Mouse (Mus musculus) urinary bladder, postnatal 10 days (tissue): ENCODE measurements around the gene Erf.
A peak's percentile ranks its signal among the peaks of the same experiment; 100 is the strongest.

Experiments used
- DNase-seq: peaks from one replicate; pipeline ENCODE4 v3.0.0; 2022; ENCODE audit warnings: low spot score

The Erf gene

DNA sequence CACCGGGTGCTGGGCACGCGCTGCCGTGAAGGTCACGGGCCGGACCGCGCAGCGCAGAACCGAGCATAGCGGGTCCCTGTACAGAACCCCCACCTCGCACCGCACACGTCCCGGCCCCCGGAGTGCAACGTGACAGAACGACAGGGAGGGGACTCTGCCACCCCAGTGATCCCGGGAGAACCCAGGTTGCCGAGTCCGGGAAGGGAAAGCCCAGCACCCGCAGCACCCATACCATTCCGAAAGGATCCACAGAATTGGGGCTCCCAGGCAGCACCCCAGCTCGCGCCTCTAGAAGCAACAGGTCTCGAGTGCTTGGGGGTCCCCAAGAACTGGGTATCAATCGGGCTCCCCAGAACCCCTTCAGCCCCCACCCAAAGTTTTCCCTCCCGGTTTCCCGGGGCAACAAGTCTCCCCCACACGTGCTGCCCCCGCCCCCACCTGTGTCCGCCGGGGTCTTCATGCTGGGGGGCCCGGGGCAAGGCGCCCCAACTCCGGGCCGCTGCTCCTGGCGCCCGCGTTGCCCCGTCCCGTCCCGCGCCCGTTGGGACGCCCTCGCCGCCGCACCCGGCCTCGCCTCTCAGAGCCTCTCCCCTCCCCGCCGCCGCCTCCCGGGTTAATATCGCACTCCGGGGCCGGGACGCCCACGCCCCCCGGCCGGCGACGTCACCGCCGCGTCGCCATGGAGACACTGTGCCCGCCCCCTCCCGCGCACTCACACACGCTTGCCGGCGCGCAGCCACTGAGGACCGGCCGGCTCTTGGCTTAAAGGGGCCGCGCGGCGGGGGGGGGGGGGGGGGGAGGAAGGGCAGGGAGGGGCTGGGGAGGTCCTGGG, at the start of gene Erf:
Gene Erf, minus strand, starts transcription at position 621 of the 832 bp plus-strand sequence.
- DNase-seq: peak; percentile 91

- no peak for DNase-seq
These were observed 47.1 kb upstream of the Erf start, which contains the start of gene Pafah1b3 for GRCm38 (mm10) chr7:25297454-25298325. TSS of gene Pafah1b3 (minus strand) at chr7:25297986.

- no peak for DNase-seq
These were observed 46.4 kb upstream of the Erf start for GRCm38 (mm10) chr7:25296945-25297453.

- DNase-seq: no peak
These were observed 44.6 kb upstream of the Erf start for GRCm38 (mm10) chr7:25294960-25295722.

GRCm38 (mm10) chr7:25294495-25294894, 43.9 kb upstream of the Erf start:
- DNase-seq: no peak

DNA sequence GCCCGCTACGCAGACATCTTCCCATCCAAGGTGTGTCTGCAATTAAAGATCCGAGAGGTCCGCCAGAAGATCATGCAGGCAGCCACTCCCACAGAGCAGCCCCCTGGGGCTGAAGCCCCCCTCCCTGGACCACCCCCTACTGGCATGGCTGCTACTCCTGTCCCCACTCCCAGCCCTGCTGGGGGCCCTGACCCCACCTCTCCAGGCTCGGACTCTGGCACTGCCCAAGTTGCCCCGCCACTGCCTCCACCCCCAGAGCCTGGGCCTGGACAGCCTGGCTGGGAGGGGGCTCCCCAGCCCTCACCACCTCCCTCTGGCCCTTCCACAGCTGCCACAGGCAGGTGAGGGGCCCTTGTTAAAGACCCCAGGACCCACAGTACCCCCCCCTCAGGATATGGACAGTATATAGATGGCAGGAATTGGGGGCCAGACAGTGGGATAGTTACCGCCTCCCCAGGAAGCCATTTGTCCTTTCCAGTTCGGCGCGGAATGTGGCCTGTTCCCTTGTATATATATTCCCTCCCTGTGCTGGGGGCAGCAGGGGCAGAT, 42.7 kb upstream of the Erf start:
- DNase-seq: no peak

DNA sequence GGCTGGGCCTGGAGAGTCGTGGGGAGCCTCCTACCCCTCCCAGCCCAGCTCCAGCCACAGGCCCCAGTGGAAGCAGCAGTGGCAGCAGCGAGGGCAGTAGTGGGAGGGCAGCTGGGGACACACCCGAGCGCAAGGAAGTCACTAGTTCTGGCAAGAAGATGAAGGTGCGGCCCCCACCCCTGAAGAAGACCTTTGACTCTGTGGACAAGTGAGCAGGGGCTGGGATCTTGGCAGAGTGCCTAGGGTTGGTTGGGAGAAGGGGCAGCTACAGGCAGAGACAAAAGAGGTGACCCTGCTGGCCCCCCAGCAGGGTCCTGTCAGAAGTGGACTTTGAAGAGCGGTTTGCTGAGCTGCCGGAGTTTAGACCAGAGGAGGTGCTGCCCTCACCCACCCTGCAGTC, 41.5 kb upstream of the Erf start:
- DNase-seq: no peak

GRCm38 (mm10) chr7:25290911-25291310, 40.4 kb upstream of the Erf start:
- no peak for DNase-seq

- no peak for DNase-seq
These were observed 39.9 kb upstream of the Erf start for GRCm38 (mm10) chr7:25290463-25290862.

- DNase-seq: no peak
These were observed 39.4 kb upstream of the Erf start for GRCm38 (mm10) chr7:25289925-25290324.

DNA sequence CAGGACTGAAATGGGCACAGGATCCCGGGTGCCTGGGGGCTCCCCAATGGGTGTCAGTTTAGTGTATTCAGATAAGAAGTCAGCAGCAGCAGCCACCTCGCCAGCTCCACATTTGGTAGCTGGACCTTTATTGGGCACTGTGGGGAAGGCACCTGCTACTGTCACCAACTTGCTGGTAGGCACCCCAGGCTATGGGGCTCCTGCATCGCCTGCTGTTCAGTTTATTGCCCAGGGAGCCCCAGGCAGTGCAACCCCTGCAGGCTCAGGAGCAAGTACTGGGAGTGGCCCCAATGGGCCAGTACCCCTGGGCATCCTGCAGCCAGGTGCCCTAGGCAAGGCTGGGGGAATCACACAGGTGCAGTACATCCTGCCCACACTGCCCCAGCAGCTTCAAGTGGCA, 38.2 kb upstream of the Erf start:
- no peak for DNase-seq

DNA sequence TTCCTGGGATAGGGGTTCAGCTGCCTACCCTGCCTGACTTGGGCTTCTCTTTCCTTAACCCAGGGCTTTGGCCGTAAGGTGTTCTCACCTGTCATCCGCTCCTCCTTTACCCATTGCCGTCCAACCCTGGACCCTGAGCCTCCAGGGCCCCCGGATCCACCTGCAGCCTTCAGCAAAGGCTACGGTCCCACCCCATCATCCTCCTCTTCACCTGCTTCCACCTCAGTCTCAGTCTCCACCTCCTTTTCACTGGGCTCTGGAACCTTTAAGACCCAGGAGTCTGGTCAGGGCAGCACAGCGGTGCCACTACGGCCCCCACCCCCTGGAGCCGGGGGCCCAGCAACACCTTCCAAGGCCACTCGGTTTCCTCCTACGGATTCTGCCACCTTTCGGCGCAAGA, 37.5 kb upstream of the Erf start:
- no peak for DNase-seq

- DNase-seq: no peak
These were observed 36.4 kb upstream of the Erf start for GRCm38 (mm10) chr7:25286989-25287388.

DNA sequence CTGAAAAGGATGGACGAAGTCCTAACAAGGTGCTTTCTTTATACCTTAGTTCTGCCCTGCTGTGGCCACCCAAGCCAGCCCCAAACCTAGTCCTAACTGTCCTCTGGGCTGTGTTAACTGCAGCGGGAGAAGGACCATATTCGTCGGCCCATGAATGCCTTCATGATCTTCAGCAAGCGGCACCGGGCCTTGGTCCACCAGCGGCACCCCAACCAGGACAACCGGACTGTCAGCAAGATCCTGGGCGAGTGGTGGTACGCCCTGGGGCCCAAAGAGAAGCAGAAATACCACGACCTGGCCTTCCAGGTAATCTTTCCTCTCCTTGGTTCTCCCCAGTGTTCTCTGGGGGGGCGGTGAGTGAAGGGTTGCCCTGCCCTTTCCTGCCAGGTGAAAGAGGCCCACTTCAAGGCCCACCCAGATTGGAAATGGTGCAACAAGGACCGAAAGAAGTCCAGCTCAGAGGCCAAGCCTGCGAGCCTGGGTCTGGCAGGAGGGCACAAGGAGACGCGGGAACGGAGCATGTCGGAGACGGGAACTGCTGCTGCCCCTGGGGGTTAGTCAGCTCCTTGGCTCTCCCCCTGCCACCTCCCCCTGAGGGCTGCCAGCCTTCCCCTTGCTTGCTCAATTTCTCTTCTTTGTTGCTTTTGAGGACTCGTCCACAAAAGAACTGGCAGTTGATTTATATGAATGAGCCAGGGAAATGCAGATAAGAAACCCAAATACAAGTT, 35.1 kb upstream of the Erf start:
- DNase-seq: no peak

GRCm38 (mm10) chr7:25284766-25285165, 34.2 kb upstream of the Erf start:
- no peak for DNase-seq

GRCm38 (mm10) chr7:25284171-25284570, 33.6 kb upstream of the Erf start:
- DNase-seq: no peak

- DNase-seq: no peak
These were observed 33.1 kb upstream of the Erf start for GRCm38 (mm10) chr7:25283637-25284036.

DNA sequence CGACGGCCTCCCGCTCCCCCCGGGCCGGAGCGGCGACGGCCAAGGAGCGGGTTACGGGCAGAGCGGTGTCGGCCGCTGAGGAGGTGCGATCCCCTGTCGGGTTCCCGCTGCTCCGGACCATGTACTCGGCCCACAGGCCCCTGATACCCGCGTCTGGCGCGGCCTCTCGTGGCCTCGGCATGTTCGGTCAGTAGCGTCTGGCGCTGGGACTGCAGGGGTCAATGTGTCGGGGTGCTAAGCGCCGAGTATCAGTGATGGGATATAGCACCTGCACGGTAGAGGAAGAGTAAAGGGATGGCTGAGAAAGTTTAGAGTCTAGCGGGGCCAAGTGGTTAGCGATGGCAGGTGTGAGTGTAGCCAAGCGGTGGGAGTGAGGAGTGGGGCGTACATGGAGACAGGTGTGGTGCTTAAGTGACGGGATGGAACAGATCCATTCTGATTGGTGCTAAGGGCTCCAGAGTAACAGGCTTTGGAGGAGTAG, 32.2 kb upstream of the Erf start:
- no peak for DNase-seq

GRCm38 (mm10) chr7:25281734-25282601, 31.4 kb upstream of the Erf start:
- DNase-seq: peak; percentile 96

GRCm38 (mm10) chr7:25281166-25281733, 30.7 kb upstream of the Erf start:
- DNase-seq: no peak
